Mouse (Mus musculus): ENCODE results near the gene Trpc5. TPM values are rescaled to one million over a fixed set of nuclear protein-coding genes. Genes with fewer than 3 reads are reported as not detected.

Gene Trpc5
- total RNA-seq (2015; ENCODE audit: low replicate concordance) (not detected in 2 replicates), total RNA-seq (2017; ENCODE audit: low replicate concordance) (not detected in 2 replicates)

GRCm38 (mm10) chrX:144688142-144688206 is at the start of gene Trpc5:
Gene Trpc5 (minus strand): TSS chrX:144688180.
- no peak for ATAC-seq (replicated peaks; ENCODE audit: low FRiP score, poor library complexity, severe bottlenecking)

DNA sequence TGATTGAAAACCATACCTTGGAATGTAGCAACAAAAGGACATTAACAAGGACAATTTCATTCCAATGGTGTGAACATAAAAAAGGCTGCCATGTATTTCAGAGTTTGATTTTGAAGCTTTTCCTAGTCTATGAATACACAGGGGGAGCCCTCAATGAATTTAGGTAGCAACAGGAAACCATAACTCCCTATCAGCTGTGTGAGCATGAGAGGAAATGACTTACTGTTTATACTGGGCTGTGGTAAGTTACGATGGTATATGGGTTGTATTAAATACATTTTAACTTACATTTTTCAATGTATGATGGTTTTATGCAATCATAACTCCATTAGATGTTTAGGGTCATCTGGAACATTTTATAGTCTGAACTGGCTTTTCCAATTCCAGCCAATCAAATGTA is 28.4 kb upstream of the Trpc5 start:
- ATAC-seq (replicated peaks; ENCODE audit: low FRiP score, poor library complexity, severe bottlenecking) = no peak

- ATAC-seq (replicated peaks; ENCODE audit: low FRiP score, poor library complexity, severe bottlenecking) = no peak
Observed at GRCm38 (mm10) chrX:144689859-144690181, 1.8 kb upstream of the Trpc5 start.

GRCm38 (mm10) chrX:144689119-144689858 is 1.3 kb upstream of the Trpc5 start:
- ATAC-seq (replicated peaks; ENCODE audit: low FRiP score, poor library complexity, severe bottlenecking) = no peak

- no peak for ATAC-seq (replicated peaks; ENCODE audit: low FRiP score, poor library complexity, severe bottlenecking)
Observed at GRCm38 (mm10) chrX:144688207-144689118, 483 bp upstream of the Trpc5 start, which contains the start of gene Rtl4. Gene Rtl4 (plus strand): TSS chrX:144688907.

- no peak for ATAC-seq (replicated peaks; ENCODE audit: low FRiP score, poor library complexity, severe bottlenecking)
Observed at GRCm38 (mm10) chrX:144687742-144688141, 238 bp downstream of the Trpc5 start.

DNA sequence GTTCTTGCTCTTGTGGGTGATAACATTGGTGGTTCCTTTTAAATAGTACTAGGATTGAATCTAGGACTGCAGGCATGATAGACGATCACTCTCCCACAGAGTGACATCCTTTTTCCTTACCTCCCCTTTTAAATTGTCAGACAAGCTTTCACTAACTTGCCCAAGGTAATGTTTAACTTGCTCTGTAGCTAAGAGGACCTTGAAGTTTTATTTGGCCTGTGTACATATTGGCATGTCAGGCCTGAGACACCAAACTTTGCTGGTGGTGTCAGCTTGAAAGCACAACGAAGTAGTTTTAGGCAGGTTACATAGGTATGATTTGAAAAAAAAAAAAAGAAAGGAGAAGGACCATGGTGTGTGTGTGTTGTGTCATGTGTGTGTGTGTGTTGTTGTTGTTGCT is 35.8 kb downstream of the Trpc5 start:
- ATAC-seq (replicated peaks; ENCODE audit: low FRiP score, poor library complexity, severe bottlenecking) = no peak

DNA sequence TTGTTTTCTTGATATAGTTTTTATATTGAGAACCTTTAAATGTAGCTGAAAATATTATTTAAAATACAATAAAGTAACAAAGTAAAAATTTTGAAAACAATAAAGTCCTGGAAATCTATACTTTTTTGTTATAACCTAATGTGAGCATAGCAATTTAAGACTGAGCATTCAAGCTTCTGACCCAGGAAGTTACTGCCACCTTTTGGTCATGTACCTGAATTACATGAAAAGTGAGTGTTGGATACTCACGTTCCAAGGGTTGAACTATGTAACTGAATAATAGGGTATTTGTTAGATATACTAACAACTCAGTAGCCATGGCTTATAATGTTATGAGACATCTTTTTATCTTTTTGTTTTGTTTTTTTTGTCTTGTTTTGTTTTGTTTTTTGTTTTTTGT is 42.6 kb downstream of the Trpc5 start:
- no peak for ATAC-seq (replicated peaks; ENCODE audit: low FRiP score, poor library complexity, severe bottlenecking)

DNA sequence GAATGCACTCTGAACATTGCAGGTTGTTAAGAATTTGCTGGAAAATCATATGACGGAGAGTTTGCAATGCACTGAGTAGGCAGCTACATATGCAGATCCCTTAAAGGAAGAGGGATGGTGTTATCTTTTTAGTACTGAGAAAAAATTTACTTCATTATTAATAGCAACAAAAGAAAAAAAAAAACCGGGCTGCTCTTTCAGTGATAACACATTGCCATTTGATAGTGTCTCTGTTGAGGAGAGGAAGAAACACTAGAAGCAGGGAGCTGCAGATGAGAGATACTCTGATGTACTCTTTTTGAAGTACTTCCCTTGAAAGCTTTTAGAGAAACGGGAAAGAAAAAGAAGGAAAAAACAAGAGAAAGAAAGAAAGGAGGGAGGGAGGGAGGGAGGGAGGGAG is 43.2 kb downstream of the Trpc5 start:
- ATAC-seq (replicated peaks; ENCODE audit: low FRiP score, poor library complexity, severe bottlenecking) = no peak

DNA sequence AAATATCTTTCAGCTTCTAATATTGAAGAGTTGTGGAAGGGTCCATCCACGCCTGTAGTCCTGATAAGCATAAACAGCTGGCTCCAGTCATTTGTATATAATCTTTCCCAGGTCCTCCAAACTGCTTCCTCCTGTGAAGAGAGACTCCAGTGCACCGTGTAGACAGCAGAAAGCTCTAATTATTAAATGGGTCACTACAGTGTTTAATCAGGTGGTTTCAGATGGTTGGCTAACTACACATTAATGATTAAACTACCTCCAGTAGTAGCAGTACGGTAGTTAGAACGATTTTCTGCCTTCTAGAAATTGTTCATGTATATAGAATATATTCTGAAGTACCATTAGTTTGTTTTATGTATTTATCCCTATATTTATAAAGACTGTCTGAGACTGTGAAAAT is 75.2 kb downstream of the Trpc5 start:
- no peak for ATAC-seq (replicated peaks; ENCODE audit: low FRiP score, poor library complexity, severe bottlenecking)

DNA sequence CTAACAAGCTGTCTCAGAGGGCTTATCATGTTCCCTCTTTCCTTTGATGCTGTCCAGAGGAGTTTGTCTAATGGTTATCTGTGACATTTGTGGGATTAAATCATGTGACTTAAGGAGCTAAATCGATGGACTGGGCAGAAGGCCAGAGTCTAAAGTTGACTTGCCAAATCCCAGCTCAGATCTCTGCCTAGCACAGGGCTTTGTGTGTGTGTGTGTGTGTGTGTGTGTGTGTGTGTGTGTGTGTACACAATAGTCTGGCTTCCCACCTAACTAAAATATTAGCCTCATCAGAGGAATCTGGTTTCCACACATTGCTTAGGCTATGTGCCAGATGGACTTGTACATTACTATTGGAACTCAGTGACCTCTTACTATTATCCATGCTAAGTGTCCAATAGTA is 151.5 kb downstream of the Trpc5 start:
- ATAC-seq (replicated peaks; ENCODE audit: low FRiP score, poor library complexity, severe bottlenecking) = no peak

GRCm38 (mm10) chrX:144526042-144526441 is 161.9 kb downstream of the Trpc5 start:
- no peak for ATAC-seq (replicated peaks; ENCODE audit: low FRiP score, poor library complexity, severe bottlenecking)

DNA sequence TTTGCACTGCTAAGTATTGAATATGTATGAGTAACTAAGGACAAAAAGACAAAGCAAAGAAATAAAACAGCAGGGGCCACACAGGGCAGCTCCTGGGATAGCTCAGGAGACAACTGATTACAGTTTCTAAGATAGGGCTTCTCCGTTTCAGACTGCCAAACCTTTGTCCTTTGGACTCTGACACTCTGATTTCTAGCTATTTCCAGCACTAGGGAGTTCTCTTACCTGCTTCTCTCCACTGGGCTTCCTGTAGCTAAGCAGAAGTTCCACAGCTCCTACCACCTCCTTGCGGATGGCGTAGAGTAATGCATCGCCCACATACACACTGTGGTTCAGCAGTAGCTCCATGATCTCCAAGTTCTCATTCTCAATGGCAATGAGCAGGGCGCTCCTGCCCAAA is 164.7 kb downstream of the Trpc5 start:
- ATAC-seq (replicated peaks; ENCODE audit: low FRiP score, poor library complexity, severe bottlenecking) = no peak

DNA sequence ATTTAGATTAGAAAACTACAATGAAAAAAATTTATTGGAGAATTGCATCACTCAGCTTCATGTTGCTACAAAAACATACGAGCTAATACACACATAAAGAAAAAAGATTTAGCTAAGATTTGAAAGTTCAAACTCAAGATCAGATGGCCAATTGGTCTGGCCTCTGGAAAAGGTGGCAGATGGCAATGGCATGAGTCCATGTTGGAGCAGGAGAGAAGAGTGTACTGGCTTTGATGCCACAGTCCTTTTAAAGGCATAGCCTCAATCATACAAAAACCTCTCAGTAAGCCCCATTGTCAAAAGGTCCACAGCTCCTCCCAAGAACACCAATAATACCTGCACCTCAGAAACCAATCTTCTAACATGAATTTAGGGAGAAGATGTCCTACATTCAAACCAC is 196.6 kb downstream of the Trpc5 start:
- ATAC-seq (replicated peaks; ENCODE audit: low FRiP score, poor library complexity, severe bottlenecking) = no peak

GRCm38 (mm10) chrX:144464416-144464815 is 223.6 kb downstream of the Trpc5 start:
- no peak for ATAC-seq (replicated peaks; ENCODE audit: low FRiP score, poor library complexity, severe bottlenecking)

GRCm38 (mm10) chrX:144456281-144456680 is 231.7 kb downstream of the Trpc5 start, which contains the start of gene Trpc5os:
Gene Trpc5os (plus strand): TSS chrX:144456581.
- no peak for ATAC-seq (replicated peaks; ENCODE audit: low FRiP score, poor library complexity, severe bottlenecking)

GRCm38 (mm10) chrX:144423848-144424247 is 264.1 kb downstream of the Trpc5 start:
- ATAC-seq (replicated peaks; ENCODE audit: low FRiP score, poor library complexity, severe bottlenecking) = no peak

DNA sequence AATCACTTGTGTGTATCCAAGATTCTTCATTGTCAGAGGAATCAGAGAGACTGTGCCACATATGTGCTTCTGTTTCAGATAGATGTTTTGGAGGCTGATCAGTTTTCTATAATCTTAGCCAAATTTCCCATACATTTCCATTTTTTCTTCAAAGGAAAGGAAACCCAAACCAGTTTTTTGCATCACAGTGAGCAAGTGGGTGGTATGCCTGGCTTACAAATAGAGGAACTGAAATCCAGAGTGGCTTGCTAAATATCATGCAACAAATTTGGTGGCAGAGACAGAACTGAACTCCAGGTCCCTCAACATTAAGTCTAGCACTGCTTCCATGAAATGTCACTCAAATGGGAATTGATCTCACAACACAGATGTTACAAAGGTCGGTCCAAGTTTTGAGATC is 266.9 kb downstream of the Trpc5 start:
- ATAC-seq (replicated peaks; ENCODE audit: low FRiP score, poor library complexity, severe bottlenecking) = no peak

DNA sequence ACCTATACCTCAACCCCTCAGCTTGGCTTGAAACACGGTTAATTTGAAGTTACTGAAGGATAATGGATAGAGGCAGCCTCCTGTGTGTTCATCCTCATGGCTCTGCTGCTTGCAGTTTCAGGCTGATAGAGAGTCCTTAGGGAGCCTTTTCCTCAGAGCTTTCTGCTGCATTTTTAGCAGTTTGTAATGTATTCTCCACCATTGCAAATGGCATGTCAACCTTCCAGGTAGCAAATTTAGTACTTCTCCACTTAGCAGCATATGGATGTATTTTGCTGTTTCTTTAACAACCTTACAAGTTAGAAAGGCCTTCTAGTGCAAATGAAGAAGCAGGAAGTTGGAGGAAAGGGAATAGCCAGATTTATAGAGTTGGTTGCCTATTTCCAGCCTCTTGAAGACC is 267.7 kb downstream of the Trpc5 start:
- no peak for ATAC-seq (replicated peaks; ENCODE audit: low FRiP score, poor library complexity, severe bottlenecking)

- ATAC-seq (replicated peaks; ENCODE audit: low FRiP score, poor library complexity, severe bottlenecking) = no peak
Observed at GRCm38 (mm10) chrX:144408036-144408435, 279.9 kb downstream of the Trpc5 start.

DNA sequence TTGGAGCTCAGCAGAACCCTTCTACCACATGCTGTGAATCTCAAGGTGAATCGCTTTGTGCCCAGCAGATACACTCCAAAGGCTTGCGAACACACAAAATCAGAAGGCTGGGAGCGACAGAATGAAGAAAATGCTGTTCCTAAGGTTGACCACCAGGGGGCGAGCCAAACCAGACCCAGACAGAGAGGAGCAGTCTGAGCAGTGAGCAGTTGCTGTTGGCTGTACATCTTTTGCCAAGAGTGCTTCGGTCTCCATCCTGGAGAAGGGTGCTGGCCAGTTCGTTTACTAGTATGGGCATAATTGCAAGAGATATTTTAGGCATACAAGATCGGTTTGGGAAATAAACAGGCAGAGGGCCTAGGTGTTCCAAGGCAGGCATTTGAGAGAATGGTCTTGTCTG is 284.5 kb downstream of the Trpc5 start:
- ATAC-seq (replicated peaks; ENCODE audit: low FRiP score, poor library complexity, severe bottlenecking) = no peak

GRCm38 (mm10) chrX:144374196-144374595 is 313.8 kb downstream of the Trpc5 start:
- no peak for ATAC-seq (replicated peaks; ENCODE audit: low FRiP score, poor library complexity, severe bottlenecking)

Data from erythroblast, adult 5-6 weeks (primary cell).